Mouse (Mus musculus): ENCODE results near the gene Gm9918.

- no peak for TF ChIP-seq CTCF (IDR thresholded peaks at IDR 0.05; ENCODE audit: low read depth, low read length)
- TF ChIP-seq GATA1 (IDR thresholded peaks at IDR 0.05; ENCODE audit: borderline replicate concordance, low read length), result no peak
- no peak for TF ChIP-seq TAL1 (conservative IDR thresholded peaks at IDR 0.05; ENCODE audit: low read depth, low read length)
Measured at GRCm38 (mm10) chr15:102273982-102274716, 3.8 kb downstream of the Gm9918 start.
